21 mouse cellular contexts compared by ENCODE assay signal in the genomic region with DNA sequence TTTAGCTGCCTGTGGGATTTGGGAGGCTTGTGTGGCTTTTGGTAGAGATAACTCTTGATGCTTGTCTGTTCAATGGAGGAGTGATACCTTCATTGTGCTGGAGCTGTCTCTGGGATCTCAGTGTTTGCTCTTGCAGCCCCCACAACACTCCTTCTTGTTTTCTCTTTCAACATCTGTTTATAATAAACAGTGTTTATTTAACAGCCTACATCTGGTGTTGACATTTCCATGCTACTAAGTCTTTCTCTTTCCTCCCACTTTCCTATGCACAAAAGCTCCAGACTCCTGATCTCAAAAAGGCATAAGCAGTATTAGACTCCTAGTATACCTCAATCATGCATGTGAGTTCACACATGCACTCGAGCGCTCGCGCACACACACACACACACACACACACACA. TPM values are rescaled to one million over a fixed set of nuclear protein-coding genes. Genes with fewer than 3 reads are reported as not detected.
"Had no signal": no experiment of that assay in that cellular context is flagged by ENCODE, and none has a peak within 500 bp of the region (broad histone marks: within the 10 kb centered on the region; RNA-seq: fewer than 3 reads in every experiment).

No protein-coding gene starts in this region.

- H3K9ac ChIP-seq: limb, embryonic 15.5 days; liver, embryonic 12.5 days; midbrain, embryonic 15.5 days; neural tube, embryonic 12.5 days; stomach, embryonic 15.5 days had no signal

- H3K36me3 ChIP-seq: limb, embryonic 15.5 days; liver, embryonic 12.5 days; midbrain, embryonic 15.5 days; neural tube, embryonic 12.5 days; stomach, embryonic 15.5 days had no signal

- H3K4me1 ChIP-seq: limb, embryonic 15.5 days; liver, embryonic 12.5 days; midbrain, embryonic 15.5 days; neural tube, embryonic 12.5 days; stomach, embryonic 15.5 days had no signal

- H3K9me3 ChIP-seq: limb, embryonic 15.5 days; liver, embryonic 12.5 days; midbrain, embryonic 15.5 days; neural tube, embryonic 12.5 days; stomach, embryonic 15.5 days had no signal

- H3K27ac ChIP-seq: kidney, postnatal 0 days; limb, embryonic 15.5 days; liver, embryonic 12.5 days; midbrain, embryonic 15.5 days; neural tube, embryonic 12.5 days; stomach, embryonic 15.5 days had no signal

- H3K4me3 ChIP-seq: limb, embryonic 15.5 days; liver, embryonic 12.5 days; midbrain, embryonic 15.5 days; neural tube, embryonic 12.5 days; stomach, embryonic 15.5 days had no signal

- DNase-seq: kidney, adult 11 months; kidney, adult 9 months; kidney, postnatal 36 days; lung, postnatal 4 days; retina, postnatal 1 day; thymus, adult 2 months; thymus, postnatal 25 days had no signal

- H3K27me3 ChIP-seq: limb, embryonic 15.5 days; liver, embryonic 12.5 days; midbrain, embryonic 15.5 days; neural tube, embryonic 12.5 days; stomach, embryonic 15.5 days had no signal

- ATAC-seq: liver, embryonic 12.5 days; midbrain, embryonic 15.5 days had no signal

- H3K4me2 ChIP-seq: limb, embryonic 15.5 days; liver, embryonic 12.5 days; midbrain, embryonic 11.5 days; midbrain, embryonic 15.5 days; neural tube, embryonic 12.5 days; stomach, embryonic 15.5 days had no signal

RNA-seq across cellular contexts. Expression of gene Tnmd, which starts 2.9 kb away (rescaled TPM):
- total RNA-seq: layer of hippocampus, adult 18-20 months; megakaryocyte, adult 5-6 weeks; monocyte, adult 5-6 weeks; neutrophil, adult 5-6 weeks had no signal
- polyA plus RNA-seq: liver, embryonic 12.5 days; spleen, adult 2 months; testis, adult 2 months; urinary bladder, adult 2 months had no signal

RNA-seq across cellular contexts. Expression of gene Tspan6, which starts 44.6 kb away (rescaled TPM):
- total RNA-seq: monocyte, adult 5-6 weeks had no signal

RNA-seq across cellular contexts. Expression of gene Srpx2, which starts 54.6 kb away (rescaled TPM):
- total RNA-seq: megakaryocyte, adult 5-6 weeks; monocyte, adult 5-6 weeks; neutrophil, adult 5-6 weeks had no signal
